Mouse (Mus musculus) ES-CJ7 (cell line): Measurements from ENCODE around the gene Btk.

Experiments used
- DNase-seq: peaks from one replicate; pipeline ENCODE4 v3.0.0; 2011; ENCODE audit warnings: low read depth, low spot score

The Btk gene

GRCm38 (mm10) chrX:134580528-134581305, 2.7 kb downstream of the Btk start:
- no peak for DNase-seq

GRCm38 (mm10) chrX:134577896-134578295, 5.5 kb downstream of the Btk start:
- no peak for DNase-seq

- no peak for DNase-seq
Observed at GRCm38 (mm10) chrX:134566536-134567222, 16.7 kb downstream of the Btk start.

GRCm38 (mm10) chrX:134564326-134564725, 19.0 kb downstream of the Btk start:
- no peak for DNase-seq

GRCm38 (mm10) chrX:134554425-134554824, 28.9 kb downstream of the Btk start:
- DNase-seq: no peak

- no peak for DNase-seq
Observed at GRCm38 (mm10) chrX:134553326-134553725, 30.0 kb downstream of the Btk start.

- peak; percentile 38 for DNase-seq
Observed at GRCm38 (mm10) chrX:134550903-134551302, 32.5 kb downstream of the Btk start.

- no peak for DNase-seq
Observed at GRCm38 (mm10) chrX:134547330-134547729, 36.0 kb downstream of the Btk start.

- no peak for DNase-seq
Observed at GRCm38 (mm10) chrX:134541955-134542308, 41.4 kb downstream of the Btk start.

- peak; percentile 61 for DNase-seq
Observed at GRCm38 (mm10) chrX:134541145-134541954, 42.0 kb downstream of the Btk start, which contains the start of gene Timm8a1. TSS of gene Timm8a1 (minus strand) at chrX:134541865.

GRCm38 (mm10) chrX:134540414-134541135, 42.8 kb downstream of the Btk start:
- DNase-seq: peak; percentile 6

GRCm38 (mm10) chrX:134539795-134540194, 43.6 kb downstream of the Btk start:
- DNase-seq: peak; percentile 50

- DNase-seq: no peak
Observed at GRCm38 (mm10) chrX:134533346-134533745, 50.0 kb downstream of the Btk start.

- DNase-seq: no peak
Observed at GRCm38 (mm10) chrX:134525260-134525659, 58.1 kb downstream of the Btk start.

GRCm38 (mm10) chrX:134523772-134524171, 59.6 kb downstream of the Btk start:
- no peak for DNase-seq

- DNase-seq: peak; percentile 7
Observed at GRCm38 (mm10) chrX:134509473-134509872, 73.9 kb downstream of the Btk start.

GRCm38 (mm10) chrX:134507977-134508376, 75.4 kb downstream of the Btk start:
- DNase-seq: peak; percentile 3

GRCm38 (mm10) chrX:134500651-134501050, 82.7 kb downstream of the Btk start:
- no peak for DNase-seq
